Mouse (Mus musculus) T-cell, adult 2 months (primary cell): ENCODE data around the gene Ocel1.

Experiments used
- DNase-seq: peaks from one replicate; pipeline ENCODE4 v3.0.0; 2022; ENCODE audit warnings: low spot score

The Ocel1 gene

DNA sequence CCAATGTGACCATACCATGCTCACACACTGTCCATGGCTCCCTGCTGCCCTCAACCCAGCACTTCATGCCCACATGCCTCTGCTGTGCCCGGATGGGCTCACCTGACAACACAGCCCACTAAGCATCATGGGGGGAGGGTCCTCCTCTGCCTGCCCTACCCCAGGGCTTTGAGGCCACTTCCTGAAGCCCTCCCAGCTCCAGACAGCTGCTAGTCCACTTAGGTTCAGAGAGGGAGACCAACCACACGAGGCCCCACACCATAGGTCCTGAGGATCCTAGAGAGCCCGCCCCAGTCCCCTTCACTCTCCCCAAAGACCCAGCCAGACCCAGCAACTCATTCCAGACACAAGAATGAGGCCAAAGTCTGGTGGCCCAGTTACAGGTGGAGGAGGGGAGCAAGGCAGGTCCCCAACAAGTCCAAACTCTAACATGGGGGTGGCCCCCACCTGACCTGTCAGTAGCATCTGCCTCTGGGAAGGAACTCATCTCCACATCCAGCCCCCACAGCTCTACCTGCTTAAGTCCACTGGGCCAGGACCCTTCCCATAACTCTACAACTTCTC, 8.5 kb downstream of the Ocel1 start:
- DNase-seq, result no peak

GRCm38 (mm10) chr8:71380178-71381171, 9.4 kb downstream of the Ocel1 start:
- no peak for DNase-seq

DNA sequence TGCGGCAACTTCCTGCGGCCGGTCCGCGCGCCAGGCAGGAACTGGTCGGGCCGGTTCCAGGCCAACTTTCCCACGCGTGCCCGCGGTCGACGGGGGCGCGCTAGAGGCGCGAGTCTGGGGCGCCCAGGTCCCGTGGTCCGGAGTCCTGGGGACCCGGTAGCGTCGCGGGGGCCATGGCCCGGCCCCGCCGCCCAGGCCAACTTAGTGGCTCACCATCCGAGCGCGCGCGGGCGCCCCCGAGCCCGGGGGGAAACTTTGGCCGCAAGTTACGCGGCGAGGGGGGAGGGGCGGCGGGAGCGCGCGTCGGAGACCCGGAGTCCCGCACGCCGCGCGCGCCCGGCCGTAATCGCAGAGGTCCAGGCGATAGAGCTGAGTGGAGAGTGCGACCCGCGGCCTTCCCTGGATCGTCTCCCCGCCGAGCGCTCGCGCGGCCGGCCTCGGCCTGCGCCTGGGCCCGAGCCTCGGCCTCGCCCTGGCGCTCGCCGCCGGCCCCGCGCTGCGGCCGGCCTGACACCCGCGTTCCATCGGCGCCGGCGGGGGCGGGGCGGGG, 10.4 kb downstream of the Ocel1 start, which contains the start of gene Nr2f6:
Nr2f6 (minus strand) TSS at position 540 of the 550 bp plus-strand sequence.
- no peak for DNase-seq

GRCm38 (mm10) chr8:71381971-71382961, 11.2 kb downstream of the Ocel1 start:
- DNase-seq, result peak; percentile 60

- no peak for DNase-seq
Observed at GRCm38 (mm10) chr8:71383396-71383795, 12.3 kb downstream of the Ocel1 start.

- no peak for DNase-seq
Observed at GRCm38 (mm10) chr8:71383860-71384259, 12.8 kb downstream of the Ocel1 start.

DNA sequence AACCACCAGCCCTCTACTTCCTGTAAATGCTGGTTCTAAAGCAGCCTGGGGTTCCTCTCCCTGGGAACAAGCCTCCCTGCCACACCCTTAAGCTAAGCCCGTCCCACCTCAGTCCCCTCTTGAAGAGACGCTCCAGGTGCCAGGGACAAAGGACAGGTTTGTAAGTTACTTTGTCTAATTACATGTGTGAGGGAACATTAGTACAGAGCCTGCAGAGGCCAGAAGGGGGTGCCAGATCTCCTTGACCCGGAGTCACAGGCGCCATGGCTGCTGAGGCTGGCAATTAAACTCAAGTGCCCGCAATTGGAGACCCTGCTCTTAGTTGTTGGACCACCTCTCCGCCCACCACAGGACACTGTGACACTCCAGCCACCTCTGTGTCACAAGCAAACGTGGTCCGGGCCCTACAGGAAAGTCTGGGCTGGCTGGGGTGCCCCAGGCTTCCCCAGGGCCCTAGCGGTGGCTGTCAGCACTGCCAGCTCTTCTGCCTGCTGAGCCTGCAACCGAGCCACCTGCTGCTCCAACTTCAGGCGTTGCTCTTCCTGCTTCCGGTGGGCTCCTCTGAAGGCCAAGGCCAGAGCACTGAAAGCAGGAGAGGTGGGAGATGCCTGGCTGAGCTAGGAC, 14.2 kb downstream of the Ocel1 start:
- no peak for DNase-seq

DNA sequence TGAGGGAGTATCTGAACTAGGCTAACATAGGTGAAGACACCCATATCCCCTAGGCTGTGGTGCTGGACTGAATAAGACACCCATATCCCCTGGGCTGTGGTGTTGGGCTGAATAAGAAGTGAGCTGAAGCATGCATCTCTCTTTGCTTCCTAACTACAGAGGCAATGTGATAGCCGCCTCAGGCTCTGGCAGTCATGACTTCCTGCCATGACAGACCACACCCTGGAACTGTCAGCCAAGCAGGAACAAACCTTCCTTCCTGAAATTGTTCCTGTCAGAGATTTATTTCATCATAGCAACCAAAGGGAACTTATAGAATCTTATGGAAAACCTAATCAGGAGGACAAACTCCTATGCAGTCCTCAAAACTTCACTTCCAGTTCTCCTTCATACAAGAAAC, 17.2 kb downstream of the Ocel1 start:
- DNase-seq, result no peak

DNA sequence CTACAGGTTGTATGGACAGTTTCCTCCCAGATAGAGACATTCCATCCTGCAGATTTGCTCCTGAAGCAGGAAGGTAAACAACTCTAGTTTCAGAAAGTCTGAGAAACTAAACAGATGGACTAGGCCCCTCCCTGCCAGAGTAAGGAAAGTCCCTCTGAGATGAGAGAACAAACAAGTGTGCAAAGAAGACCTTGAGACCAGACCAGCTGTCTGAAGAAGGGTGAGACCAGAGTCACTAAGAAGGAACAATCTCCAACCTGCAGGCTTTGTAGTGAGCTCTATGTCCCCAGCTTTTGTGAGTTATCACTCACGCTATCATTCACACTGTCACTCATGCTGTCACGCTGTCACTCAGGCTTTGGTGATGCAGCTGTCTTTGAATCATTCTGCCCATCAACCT, 20.6 kb downstream of the Ocel1 start:
- no peak for DNase-seq

- DNase-seq, result no peak
Observed at GRCm38 (mm10) chr8:71392391-71392790, 21.3 kb downstream of the Ocel1 start.

DNA sequence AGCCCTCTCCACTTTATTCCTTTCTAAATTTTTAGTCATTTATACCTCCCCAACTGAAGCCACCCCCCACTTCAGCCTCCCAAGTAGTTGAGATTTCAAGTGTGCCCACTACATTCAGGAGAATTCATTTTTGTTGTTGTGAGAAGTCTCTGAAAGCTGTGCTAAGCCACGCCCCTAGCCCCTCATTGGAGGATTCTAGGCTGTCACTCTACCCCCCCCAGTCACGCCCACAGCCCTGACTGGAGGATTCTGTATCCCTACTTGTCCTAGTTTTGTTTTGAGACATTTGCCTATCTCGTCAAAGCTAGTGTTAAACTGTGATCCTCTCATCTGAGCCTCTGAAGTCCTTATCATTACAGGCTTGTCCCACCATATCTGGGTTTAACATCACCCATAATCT, 21.8 kb downstream of the Ocel1 start:
- DNase-seq, result no peak

DNA sequence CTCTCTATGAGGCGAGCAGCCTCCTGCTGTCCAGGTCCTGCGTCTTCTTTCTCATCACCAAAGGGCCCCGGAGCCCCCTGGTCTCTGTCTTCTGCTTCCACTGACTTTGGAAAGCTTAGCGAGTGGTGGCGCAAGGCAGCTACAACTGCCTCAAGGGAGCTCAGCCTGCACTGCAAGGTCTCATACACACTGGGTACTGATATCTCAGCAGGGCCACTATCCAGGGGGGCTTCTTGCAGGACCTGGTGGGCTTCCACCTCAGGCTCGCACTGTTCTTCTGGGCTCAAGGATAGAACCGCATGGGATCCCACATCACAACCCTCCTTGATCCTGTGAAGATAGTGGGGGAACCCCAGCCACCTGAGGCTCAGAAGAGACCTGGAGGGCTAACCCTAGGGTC, 23.4 kb downstream of the Ocel1 start:
- no peak for DNase-seq

GRCm38 (mm10) chr8:71395071-71395470, 24.0 kb downstream of the Ocel1 start:
- DNase-seq, result no peak

DNA sequence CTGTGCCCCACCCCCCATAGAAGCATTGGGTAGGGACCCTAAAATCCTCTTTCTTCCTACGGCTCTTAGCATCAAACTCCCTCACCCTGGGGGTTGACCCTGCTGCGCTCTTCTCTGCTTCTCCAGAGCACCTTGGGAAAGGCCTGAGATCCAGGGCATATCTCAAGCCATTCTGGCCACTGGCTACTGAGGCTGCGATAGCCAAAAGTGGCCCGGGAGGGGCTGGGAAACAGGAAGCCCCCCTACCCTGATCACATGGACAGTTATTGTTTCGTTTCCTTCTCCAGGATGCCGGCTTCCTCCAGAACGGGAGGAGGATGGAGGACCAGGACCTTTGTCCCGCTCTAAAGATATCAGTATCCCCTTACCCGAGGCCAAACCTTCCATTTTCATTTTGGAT, 24.5 kb downstream of the Ocel1 start, which contains the start of gene Ushbp1:
Ushbp1 (minus strand) TSS at position 174 of the 400 bp plus-strand sequence.
- DNase-seq, result no peak

DNA sequence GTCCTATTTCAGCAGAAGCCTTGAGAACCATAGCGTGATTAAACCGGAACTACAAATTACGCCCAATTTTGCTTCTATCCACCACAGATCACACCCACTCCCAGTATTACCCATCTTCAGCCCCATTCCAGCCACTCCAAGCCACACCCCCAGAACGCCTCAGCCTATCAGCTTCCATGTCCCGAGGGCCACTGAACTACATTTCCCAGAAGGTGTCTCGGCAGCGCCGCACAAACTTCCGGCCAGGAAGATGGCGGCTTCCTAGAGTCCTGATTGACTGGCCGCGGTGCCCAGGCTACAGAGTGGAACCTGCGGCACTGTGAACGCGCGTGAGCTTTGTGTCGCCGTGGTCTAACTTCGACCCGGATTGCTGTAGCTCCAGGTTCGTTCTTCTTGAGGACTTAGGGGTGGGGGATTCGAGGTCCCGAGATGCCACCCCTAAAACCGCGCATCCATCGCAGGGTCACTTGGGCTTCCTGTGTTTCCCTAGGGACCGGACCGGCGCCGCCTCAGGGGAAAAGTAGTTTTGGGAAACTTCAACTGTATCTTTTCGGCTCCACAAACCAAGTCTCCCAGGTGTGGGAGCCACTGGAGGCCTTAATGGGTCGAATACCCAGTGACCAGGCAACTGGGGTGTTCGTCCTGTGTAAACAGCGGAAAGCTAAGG, 25.7 kb downstream of the Ocel1 start, which contains the start of gene Babam1:
Babam1 (plus strand) TSS at position 223 of the 667 bp plus-strand sequence.
- DNase-seq, result peak; percentile 90

GRCm38 (mm10) chr8:71397701-71398100, 26.6 kb downstream of the Ocel1 start:
- no peak for DNase-seq

- no peak for DNase-seq
Observed at GRCm38 (mm10) chr8:71400826-71401225, 29.7 kb downstream of the Ocel1 start.

GRCm38 (mm10) chr8:71401454-71401853, 30.4 kb downstream of the Ocel1 start:
- DNase-seq, result no peak

DNA sequence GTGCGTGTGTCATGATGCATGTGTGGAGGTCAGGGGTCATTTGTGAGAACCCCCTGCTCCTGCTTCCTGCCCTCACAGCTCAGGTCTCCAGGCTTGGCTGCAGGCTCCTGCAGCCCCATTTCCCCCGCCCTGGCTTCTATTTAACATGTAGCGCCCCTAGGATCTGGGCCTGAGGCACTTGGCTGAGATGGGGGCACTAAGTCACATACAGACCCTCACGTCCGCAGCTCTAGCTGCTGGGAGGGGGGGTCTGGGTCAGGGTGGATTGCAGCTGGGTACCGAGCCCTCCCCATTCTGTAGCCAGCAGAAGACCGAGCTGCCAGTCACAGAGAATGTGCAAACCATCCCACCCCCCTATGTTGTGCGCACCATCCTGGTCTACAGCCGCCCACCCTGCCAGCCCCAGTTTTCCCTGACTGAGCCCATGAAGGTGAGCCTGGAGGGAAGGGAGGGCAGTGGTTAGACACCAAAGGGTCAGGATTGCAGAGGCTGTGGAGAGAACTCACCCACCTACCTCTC, 31.4 kb downstream of the Ocel1 start:
- no peak for DNase-seq
